Mouse (Mus musculus) right cerebral cortex, postnatal 25 days (tissue): Measurements from ENCODE around the gene Scyl2.
"Not testable (repeated sequence)": the region's sequence is repeated elsewhere in the genome, so short reads cannot be mapped to it uniquely, and the experiment has no call there.

ENCODE experiments used
- DNase-seq: peaks from one replicate; pipeline ENCODE4 v3.0.0; 2022

Scyl2 gene

GRCm38 (mm10) chr10:89686139-89686808, at the start of gene Scyl2:
Gene Scyl2 (minus strand): TSS chr10:89686285.
- DNase-seq: peak; percentile 95

GRCm38 (mm10) chr10:89732001-89732794, 46.1 kb upstream of the Scyl2 start, which contains the start of gene Actr6:
Gene Actr6 (minus strand): TSS chr10:89732295.
- DNase-seq: peak; percentile 90

GRCm38 (mm10) chr10:89731341-89731740, 45.3 kb upstream of the Scyl2 start:
- DNase-seq: no peak

- no peak for DNase-seq
Observed at GRCm38 (mm10) chr10:89730386-89730785, 44.3 kb upstream of the Scyl2 start.

- no peak for DNase-seq
Observed at GRCm38 (mm10) chr10:89722247-89723195, 36.4 kb upstream of the Scyl2 start.

GRCm38 (mm10) chr10:89720796-89721195, 34.7 kb upstream of the Scyl2 start:
- DNase-seq: no peak

- DNase-seq: no peak
Observed at GRCm38 (mm10) chr10:89720252-89720651, 34.2 kb upstream of the Scyl2 start.

GRCm38 (mm10) chr10:89714910-89715309, 28.8 kb upstream of the Scyl2 start:
- DNase-seq: no peak

GRCm38 (mm10) chr10:89708720-89709119, 22.6 kb upstream of the Scyl2 start:
- no peak for DNase-seq

- DNase-seq: no peak
Observed at GRCm38 (mm10) chr10:89707397-89707796, 21.3 kb upstream of the Scyl2 start.

- DNase-seq: no peak
Observed at GRCm38 (mm10) chr10:89703042-89703441, 17.0 kb upstream of the Scyl2 start.

- DNase-seq: no peak
Observed at GRCm38 (mm10) chr10:89697956-89698355, 11.9 kb upstream of the Scyl2 start.

GRCm38 (mm10) chr10:89696270-89696669, 10.2 kb upstream of the Scyl2 start:
- DNase-seq: not testable (repeated sequence)

GRCm38 (mm10) chr10:89695194-89695911, 9.3 kb upstream of the Scyl2 start:
- DNase-seq: no peak

GRCm38 (mm10) chr10:89690021-89690420, 3.9 kb upstream of the Scyl2 start:
- no peak for DNase-seq

GRCm38 (mm10) chr10:89687455-89687854, 1.4 kb upstream of the Scyl2 start:
- no peak for DNase-seq

- no peak for DNase-seq
Observed at GRCm38 (mm10) chr10:89685391-89686138, 520 bp downstream of the Scyl2 start.

- no peak for DNase-seq
Observed at GRCm38 (mm10) chr10:89682961-89683360, 3.1 kb downstream of the Scyl2 start.

- no peak for DNase-seq
Observed at GRCm38 (mm10) chr10:89682157-89682556, 3.9 kb downstream of the Scyl2 start.

- no peak for DNase-seq
Observed at GRCm38 (mm10) chr10:89681706-89682105, 4.4 kb downstream of the Scyl2 start.

GRCm38 (mm10) chr10:89680517-89680916, 5.6 kb downstream of the Scyl2 start:
- DNase-seq: no peak

GRCm38 (mm10) chr10:89679448-89679847, 6.6 kb downstream of the Scyl2 start:
- DNase-seq: no peak
